Mouse (Mus musculus) gastrocnemius, postnatal 10 days (tissue): Measurements from ENCODE around the gene Dcun1d4. TPM values are rescaled to one million over a fixed set of nuclear protein-coding genes. Genes with fewer than 3 reads are reported as not detected.
"Not testable (repeated sequence)": the region's sequence is repeated elsewhere in the genome, so short reads cannot be mapped to it uniquely, and the experiment has no call there.

Source experiments
- DNase-seq: peaks from one replicate; pipeline ENCODE4 v3.0.0; 2021; ENCODE audit warnings: mixed read lengths
- total RNA-seq, 2 experiments: library from RNA; stranded (reverse); gene quantifications; 2 replicates each; pipeline ENCODE4 v1.2.3; 2021

Gene Dcun1d4
- total RNA-seq, 2 experiments from 2014 or later: 8.7 to 12.0 TPM

- no peak for DNase-seq
Measured at GRCm38 (mm10) chr5:73547252-73547651, 66.5 kb downstream of the Dcun1d4 start.

GRCm38 (mm10) chr5:73548237-73548636 is 67.4 kb downstream of the Dcun1d4 start:
- no peak for DNase-seq

DNA sequence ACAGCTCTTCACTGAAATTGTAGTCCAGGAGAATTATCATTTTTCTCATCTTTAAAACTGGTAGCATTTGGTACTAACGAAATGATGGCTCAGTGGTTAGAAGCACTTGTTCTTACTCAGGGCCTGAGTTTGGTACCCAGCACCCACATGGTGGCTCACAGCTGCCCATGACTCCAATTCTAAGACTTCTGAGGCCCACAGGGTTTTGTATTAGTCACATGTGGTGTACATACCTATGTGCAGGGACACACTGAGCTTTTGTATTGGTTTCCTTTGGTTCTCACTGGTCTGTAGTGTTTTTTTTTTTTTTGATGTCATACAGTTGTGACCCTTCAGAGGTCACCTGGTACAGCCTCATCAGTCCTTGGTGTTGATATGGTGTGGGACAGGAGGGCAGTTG is 68.0 kb downstream of the Dcun1d4 start:
- DNase-seq: no peak

- no peak for DNase-seq
Measured at GRCm38 (mm10) chr5:73551836-73552235, 71.0 kb downstream of the Dcun1d4 start.

DNA sequence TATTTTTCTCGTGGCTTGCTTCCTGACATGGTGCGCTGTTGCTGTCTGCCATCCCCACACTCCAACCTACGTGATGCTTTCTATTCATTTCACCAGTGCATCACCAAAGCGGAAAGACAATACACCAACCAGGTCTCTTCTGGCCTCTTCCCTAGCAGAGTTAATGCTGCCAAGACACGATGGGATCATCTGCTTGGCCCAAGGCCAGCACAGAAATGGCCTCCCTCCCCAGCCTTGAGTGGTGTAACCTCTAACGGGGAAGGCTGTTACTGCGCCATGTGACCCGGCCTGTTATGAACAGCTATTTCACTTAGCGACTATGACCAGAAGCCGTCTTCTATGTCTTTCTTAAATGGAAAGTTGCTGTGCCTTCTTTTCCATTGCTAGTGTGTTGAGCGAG is 73.1 kb downstream of the Dcun1d4 start:
- no peak for DNase-seq

DNA sequence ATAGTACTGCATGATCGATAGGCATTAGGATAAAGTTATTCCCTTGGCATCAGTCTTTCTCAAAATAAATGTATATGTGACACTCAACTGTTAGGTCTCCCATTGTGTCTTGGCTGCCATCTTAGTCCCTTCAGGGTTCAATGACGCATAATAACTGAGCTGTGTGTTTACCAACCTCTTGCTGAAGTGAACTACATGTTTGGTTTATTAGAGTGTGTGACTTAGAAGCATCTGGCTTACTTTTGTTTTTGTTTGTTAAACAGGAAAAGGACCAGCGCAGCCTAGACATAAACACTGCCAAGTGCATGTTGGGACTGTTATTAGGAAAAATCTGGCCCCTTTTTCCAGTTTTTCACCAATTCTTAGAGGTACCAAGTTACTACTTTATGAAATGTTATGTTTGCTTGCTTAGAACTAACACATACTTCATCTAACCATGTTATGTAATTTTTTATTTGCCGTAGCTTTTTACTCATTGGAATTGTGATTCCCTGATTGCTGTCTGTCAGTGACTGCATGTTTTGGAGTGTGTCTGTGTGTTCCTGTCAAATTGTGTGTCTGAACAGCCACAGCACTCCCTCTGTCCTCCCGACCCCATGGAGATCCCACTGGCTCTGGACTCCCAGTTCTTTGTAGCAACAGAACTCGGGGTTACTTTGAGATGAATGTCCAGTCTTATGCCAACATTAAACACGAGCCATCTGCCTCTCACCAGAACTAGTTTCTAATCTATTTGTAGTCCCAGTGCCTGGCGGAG is 74.5 kb downstream of the Dcun1d4 start:
- no peak for DNase-seq

DNA sequence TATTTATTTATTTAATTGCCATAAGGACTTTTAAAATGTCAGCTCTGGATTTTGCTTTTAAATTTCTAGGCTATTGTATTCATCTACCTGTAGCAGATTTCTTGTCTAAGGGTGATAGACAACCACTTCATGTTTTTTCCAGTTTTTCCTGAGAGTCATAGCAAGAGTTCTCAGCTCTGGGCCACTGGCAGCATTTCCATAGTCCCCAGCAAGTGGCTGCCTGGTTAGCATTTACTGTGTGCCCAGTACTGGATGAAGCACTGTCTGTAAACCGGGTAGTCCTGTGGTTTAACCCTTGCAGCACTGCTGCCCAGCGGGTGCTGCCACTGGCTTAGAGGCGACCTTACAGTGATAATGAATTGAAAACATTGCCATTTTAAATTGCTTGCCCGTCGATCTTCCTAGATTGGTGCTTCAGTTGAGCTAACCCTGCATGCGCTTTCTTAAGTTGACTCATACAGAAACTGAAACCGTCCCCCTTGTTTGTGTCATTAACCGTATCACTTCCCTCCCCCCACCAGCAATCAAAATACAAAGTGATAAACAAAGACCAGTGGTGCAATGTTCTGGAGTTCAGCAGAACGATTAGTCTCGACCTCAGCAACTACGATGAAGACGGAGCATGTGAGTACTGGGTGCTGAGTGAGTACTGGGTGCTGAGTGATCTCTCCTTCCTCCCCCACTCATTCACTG is 76.1 kb downstream of the Dcun1d4 start:
- DNase-seq: no peak

DNA sequence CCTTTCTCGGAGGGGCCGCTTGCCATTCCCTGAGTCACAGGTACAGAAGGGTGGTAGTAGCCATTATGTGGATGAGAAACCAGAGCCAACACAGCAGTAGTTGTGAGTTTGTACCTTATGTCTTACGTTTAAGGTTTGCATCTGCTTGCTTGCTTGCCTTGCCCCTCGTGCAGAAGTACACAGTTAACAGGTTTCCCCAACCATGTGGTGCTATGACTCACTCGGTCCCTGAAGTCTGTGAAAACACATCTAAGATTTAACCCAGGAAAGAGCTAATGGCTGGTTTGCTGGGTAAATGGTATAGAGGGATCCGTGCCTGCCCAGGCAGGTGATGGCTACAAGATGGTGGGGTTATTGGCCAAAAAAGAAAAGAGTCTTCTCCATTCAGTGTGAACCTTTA is 78.0 kb downstream of the Dcun1d4 start:
- DNase-seq: no peak

DNA sequence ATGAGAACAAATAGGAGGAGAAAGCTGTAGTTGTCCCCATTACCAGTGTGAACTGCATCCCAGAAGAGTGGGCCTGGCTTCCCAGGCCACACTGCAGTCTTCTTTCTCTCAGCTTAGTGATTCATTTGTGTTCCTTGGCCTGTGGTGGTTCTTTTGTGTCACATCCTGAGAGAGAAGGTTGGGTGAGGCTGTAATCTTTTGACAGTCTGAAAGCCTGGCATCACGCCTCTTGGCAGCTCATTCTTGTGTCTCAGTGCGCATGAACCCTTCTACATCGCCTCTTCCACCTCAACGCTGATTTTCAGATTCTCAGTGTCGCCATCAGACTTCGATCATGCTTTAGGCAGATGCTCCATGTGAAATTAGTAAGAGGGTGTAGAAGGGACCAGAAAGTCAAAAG is 83.2 kb downstream of the Dcun1d4 start:
- no peak for DNase-seq

- DNase-seq: no peak
Measured at GRCm38 (mm10) chr5:73566119-73566518, 85.3 kb downstream of the Dcun1d4 start.

GRCm38 (mm10) chr5:73566892-73567291 is 86.1 kb downstream of the Dcun1d4 start:
- no peak for DNase-seq

DNA sequence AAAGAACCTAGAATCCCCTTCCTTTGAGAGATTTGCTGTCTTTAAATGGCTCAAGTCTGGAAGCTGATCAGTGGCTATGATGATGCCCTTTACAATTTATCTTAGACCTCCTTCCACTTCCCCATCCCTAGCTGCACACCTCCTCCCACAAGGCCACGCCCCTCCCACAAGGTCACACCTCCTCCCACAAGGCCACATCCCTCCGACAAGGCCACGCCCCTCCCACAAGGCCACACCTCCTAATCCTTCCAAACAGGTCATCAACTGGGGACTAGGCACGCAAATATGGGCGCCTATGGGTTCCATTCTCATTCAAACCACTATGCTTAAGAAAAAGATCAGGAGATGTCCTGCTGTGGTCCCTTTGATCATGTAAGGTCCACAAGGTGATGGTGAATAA is 88.4 kb downstream of the Dcun1d4 start:
- DNase-seq: no peak

DNA sequence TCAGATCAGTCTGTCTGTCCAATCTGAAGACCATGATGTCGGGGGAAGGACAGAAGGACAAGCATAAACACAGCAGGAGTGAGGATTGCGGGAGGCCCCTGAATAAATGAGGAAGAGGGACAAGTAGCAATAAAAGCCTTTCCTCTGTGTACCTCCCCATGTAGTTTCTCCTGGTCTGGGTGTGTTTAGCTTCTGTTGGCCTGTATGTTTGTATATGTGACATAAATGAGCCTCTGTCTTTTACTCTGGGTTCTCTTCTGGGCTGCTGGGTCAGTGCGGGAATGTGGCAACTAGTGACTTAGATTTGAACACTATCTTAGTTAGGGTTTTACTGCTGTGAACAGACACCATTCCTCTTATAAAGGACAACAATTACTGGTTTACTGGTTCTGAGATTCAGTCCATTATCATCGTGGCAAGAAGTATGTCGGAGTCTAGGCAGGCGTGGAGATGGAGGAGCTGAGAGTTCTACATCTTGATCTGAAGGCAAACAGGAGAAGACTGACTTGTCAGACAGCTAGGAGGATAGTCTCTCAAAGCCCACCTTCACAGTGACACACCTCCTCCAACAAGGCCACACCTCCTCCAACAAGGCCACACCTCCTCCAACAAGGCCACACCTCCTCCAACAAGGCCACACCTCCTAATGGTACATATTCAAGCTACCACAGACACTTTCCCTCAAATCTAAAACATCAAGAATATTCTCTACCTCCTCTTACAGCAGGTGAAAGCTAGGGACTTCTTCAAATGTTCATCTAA is 90.8 kb downstream of the Dcun1d4 start:
- DNase-seq: no peak

DNA sequence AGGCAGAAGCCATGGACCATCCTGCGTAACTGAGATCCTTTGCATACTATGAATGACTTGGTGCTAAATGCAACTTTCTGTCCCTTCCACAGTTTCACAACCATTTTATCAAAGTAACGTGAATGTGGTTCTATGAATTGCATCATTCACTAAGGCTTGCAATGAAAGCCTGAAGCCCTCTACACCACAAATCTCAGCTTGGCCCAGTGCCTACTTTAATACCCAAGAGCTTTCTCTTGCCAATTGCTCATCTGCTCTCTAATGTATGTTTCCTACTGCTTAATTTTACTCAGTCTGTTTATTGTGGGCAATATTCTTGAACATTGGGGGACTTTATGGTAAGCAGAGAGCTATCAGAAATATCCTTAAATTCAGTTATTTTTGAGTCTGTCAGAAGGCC is 92.0 kb downstream of the Dcun1d4 start:
- no peak for DNase-seq

- DNase-seq: no peak
Measured at GRCm38 (mm10) chr5:73573789-73574188, 93.0 kb downstream of the Dcun1d4 start.

DNA sequence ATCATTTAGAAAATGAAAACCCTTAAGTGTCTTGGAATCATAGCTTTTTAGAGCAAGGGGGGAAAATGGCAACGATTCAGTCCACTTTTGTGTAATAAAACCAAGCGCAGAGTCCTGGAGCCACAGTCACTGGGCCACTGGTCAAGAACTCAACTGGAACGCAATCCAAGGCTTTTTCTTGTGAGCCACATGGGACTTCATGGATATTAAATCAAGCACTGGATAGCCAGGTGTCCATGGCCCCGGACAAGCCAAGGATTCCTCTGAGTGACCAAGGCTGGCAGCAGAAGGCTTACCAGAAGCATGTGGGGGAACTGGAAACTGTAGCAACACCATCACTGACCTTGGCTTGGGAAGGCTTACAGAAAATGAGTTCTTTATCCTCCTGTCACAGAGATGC is 93.8 kb downstream of the Dcun1d4 start:
- no peak for DNase-seq

GRCm38 (mm10) chr5:73576708-73577107 is 95.9 kb downstream of the Dcun1d4 start:
- DNase-seq: no peak

- no peak for DNase-seq
Measured at GRCm38 (mm10) chr5:73578131-73578530, 97.3 kb downstream of the Dcun1d4 start.

DNA sequence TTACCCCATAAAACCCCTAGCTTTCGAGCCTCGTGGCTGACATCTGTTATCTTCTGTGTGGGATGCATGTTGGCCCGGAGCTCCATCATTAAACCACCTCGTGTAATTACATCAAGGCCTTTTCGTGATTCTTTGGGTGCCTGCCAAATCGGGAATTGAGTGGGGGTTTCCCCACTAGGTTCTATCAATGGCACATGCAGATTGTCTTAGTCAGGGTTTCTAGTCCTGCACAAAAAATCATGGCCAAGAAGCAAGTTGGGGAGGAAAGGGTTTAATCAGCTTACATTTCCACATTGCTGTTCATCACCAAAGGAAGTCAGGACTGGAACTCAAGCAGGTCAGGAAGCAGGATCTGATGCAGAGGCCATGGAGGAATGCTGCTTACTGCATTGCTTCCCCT is 103.2 kb downstream of the Dcun1d4 start:
- DNase-seq: not testable (repeated sequence)

DNA sequence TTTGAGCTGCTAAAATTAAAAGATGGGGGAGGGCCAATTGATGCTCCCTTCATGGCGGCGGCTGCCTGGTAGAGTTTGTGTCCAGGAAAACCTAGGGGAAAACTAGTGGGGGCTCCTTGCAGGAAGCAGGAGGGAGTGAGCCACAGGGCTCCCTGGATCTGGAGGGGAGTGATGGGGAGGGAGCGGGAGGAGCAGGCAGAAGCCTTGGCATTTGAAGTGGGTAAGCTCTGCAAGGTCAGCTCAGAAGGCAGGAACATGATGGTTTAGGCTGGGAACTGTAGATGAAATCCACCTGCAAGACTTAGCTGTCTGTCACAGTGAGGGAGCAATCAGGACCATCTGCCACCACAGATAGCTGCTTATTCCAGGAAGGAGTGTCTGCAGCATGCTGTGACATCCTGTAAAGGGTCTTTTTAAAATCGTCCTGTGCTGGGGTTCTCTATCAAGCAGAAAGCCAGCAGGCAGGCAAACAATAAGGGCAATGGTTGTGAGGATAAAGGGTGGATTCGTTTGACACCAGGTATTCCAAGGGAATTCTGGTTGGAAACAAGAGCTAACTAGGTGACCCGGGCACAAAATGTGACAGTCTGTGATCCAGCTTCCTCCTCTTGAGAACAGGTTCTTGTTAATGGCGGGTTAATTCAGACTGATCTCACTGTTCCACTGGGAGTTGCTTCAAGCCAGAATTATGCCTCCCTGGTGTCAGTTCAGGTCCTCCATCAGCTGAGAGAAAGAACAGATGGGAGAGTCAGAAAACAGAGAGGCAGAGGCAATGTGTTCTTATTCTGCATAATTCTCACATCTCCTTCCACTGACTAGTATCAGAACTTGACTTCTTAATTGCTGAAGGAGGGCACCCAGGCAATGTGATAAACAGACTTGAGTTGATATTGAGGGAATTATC is 104.7 kb downstream of the Dcun1d4 start:
- DNase-seq: no peak

GRCm38 (mm10) chr5:73586597-73586996 is 105.8 kb downstream of the Dcun1d4 start:
- no peak for DNase-seq

- no peak for DNase-seq
Measured at GRCm38 (mm10) chr5:73587119-73587518, 106.3 kb downstream of the Dcun1d4 start.
